26 mouse cellular contexts compared by ENCODE assay signal in the genomic region with DNA sequence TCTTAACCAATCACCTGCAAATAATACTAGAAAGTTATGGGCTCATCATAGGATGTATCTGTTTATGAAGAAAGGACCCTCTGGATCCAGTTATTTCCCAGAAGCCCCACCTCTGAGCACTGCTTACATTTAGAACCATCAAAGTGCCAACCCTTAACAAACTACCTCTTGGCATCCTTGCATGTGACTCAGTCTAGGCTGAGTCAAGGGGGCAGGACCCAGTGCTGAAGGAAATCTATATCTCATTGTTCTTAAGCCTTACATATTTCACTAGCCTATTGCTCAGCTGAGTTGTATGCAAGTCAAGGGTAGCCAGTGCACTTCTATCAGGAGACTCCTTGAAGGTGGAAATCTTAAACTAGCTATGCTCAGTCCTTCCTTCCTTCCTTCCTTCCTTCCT.
DNase-seq lines count a peak whose midpoint lies in the region; ATAC-seq lines count a peak whose summit lies in the region.
"Had no signal": no experiment of that assay in that cellular context is flagged by ENCODE, and none has a peak within 500 bp of the region (broad histone marks: within the 10 kb centered on the region; RNA-seq: fewer than 3 reads in every experiment).

No protein-coding gene starts in this region.

- H3K27ac ChIP-seq in hindbrain, embryonic 12.5 days: no peak overlapping the region
- H3K27ac ChIP-seq: forebrain, embryonic 10.5 days; forebrain, embryonic 13.5 days; heart, embryonic 10.5 days; heart, embryonic 13.5 days; hindbrain, embryonic 13.5 days; intestine, embryonic 15.5 days had no signal

- H3K4me3 ChIP-seq in hindbrain, embryonic 12.5 days: no peak overlapping the region
- H3K4me3 ChIP-seq: forebrain, embryonic 10.5 days; forebrain, embryonic 13.5 days; heart, embryonic 10.5 days; heart, embryonic 13.5 days; hindbrain, embryonic 13.5 days; intestine, embryonic 15.5 days had no signal

- H3K9ac ChIP-seq in hindbrain, embryonic 12.5 days: no peak overlapping the region
- H3K9ac ChIP-seq: forebrain, embryonic 13.5 days; heart, embryonic 13.5 days; hindbrain, embryonic 13.5 days; intestine, embryonic 15.5 days had no signal

- DNase-seq in adrenal gland, adult (ENCODE audit: inconsistent age in 2 of 2, low spot score in 1 of 2): peak; percentile 37 to 73
- DNase-seq in adrenal gland, postnatal 14 days: no peak
- peak; percentile 48 to 56 for DNase-seq in adrenal gland, postnatal 36 days
- no peak for DNase-seq in adrenal gland, postnatal 4 days (ENCODE audit: low spot score in 2 of 2)
- DNase-seq in 3134 (ENCODE audit: extremely low read depth, insufficient read length, low spot score): peak; percentile 12
- DNase-seq in NIH3T3 (ENCODE audit: low read depth): peak; percentile 87
- no peak for DNase-seq in cerebellum, postnatal 36 days
- DNase-seq: cerebellum, adult 11-12 months; cerebellum, adult 8-10 months; cerebellum, postnatal 10 days; gastrocnemius, postnatal 10 days; gastrocnemius, postnatal 36 days; heart, postnatal 14 days; heart, postnatal 4 days; kidney, adult 11 months; kidney, adult 9 months had no signal

- H3K9me3 ChIP-seq in hindbrain, embryonic 12.5 days (replicated peaks): no peaks in the 10 kb centered on the region
- H3K9me3 ChIP-seq: forebrain, embryonic 10.5 days; heart, embryonic 10.5 days; heart, embryonic 13.5 days; hindbrain, embryonic 13.5 days; intestine, embryonic 15.5 days had no signal

- no peaks in the 10 kb centered on the region for H3K27me3 ChIP-seq in hindbrain, embryonic 12.5 days
- H3K27me3 ChIP-seq: forebrain, embryonic 13.5 days; heart, embryonic 13.5 days; hindbrain, embryonic 13.5 days; intestine, embryonic 15.5 days; Patski had no signal

- no peaks in the 10 kb centered on the region for H3K36me3 ChIP-seq in hindbrain, embryonic 12.5 days
- H3K36me3 ChIP-seq: forebrain, embryonic 10.5 days; heart, embryonic 10.5 days; heart, embryonic 13.5 days; hindbrain, embryonic 13.5 days; intestine, embryonic 15.5 days had no signal

- 0 out of 2 replicates have a peak, but pooled peaks cover 6% of the 10 kb centered on the region for H3K4me1 ChIP-seq in hindbrain, embryonic 12.5 days
- H3K4me1 ChIP-seq: hindbrain, embryonic 13.5 days; intestine, embryonic 15.5 days had no signal

- no peak overlapping the region for H3K4me2 ChIP-seq in hindbrain, embryonic 12.5 days (replicated peaks)
- H3K4me2 ChIP-seq: forebrain, embryonic 13.5 days; heart, embryonic 13.5 days; hindbrain, embryonic 13.5 days; intestine, embryonic 15.5 days had no signal

- no peak for ATAC-seq in hindbrain, embryonic 12.5 days (ENCODE audit: low FRiP score)
- ATAC-seq: forebrain, embryonic 13.5 days; forebrain, embryonic 16.5 days; hindbrain, embryonic 16.5 days; intestine, embryonic 15.5 days; Patski had no signal

Comparison
In these comparisons a context has a peak if more than half of its experiments do, and no peak if none do; other contexts are left out.
1. DNase-seq: peak in adrenal gland, adult (2 of 2), adrenal gland, postnatal 36 days (2 of 2), 3134 (single experiment) and NIH3T3 (single experiment); none in adrenal gland, postnatal 14 days (single experiment), adrenal gland, postnatal 4 days (0 of 2) and cerebellum, postnatal 36 days (0 of 2).